Mouse (Mus musculus): ENCODE measurements around the gene Vmn1r236. TPM values are rescaled to one million over a fixed set of nuclear protein-coding genes. Genes with fewer than 3 reads are reported as not detected.

Gene Vmn1r236
- total RNA-seq (2023), result not detected

DNA sequence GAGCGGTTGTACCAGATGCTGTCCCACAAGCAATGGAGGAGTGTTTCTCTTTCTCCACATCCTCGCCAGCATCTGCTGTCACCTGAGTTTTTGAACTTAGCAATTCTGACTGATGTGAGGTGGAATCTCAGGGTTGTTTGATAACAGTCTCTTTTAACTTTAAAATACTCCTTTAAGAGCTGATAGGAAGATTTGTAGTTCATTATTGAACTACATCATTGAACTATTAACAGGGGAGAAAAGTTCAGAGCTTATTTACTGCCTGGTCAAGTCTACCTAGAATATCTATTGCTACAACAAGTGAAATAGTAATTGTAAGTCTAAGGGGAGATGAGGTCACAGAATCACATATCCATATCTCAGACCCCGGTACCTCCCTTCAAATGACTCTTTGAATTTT, at the start of gene Vmn1r236:
Gene Vmn1r236 (plus strand): TSS at position 301 of the 400 bp plus-strand sequence.

DNA sequence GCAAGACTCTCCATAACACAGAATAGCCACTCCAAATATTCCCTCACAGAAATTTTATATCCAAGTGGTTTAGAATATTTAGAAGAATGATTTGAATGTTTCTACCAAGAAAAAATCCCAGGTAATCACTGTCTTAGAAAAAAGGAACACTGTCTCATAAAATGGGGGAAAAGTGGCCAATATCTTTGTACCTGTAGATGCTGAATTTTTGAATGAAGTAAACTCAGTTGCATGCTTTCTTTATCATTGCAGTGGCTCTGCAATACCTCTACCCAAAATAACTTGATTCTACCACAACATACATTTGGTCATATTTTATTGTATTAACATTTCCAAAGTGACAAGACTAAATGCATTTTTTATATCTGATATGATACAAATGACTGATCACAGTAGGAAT, 26.6 kb upstream of the Vmn1r236 start, which contains the start of gene Vmn1r235:
Gene Vmn1r235 (plus strand): TSS at position 301 of the 400 bp plus-strand sequence.

DNA sequence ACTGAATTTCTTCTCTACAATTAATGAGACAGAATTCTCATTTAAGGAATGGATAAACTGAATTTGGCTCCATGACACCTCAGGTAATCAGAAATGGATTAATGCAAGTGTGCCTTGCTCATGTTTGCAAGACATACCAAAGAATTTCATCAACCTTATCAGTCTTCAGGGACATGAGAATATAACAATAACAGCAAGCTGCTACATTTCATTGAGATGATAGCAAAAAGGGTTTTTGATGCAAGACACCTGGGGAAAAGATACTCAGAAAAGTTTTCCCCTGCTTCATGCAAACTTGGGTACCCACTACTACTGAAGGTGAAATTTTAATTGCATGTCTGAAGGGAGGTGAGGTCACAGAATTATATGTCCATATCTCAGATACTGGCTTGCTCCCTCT, 28.8 kb downstream of the Vmn1r236 start, which contains the start of gene Vmn1r237:
Gene Vmn1r237 (plus strand): TSS at position 301 of the 400 bp plus-strand sequence.

Other genes with a start within 250 kb of the Vmn1r236 start
- gene Vmn1r234, start 56.9 kb upstream of the Vmn1r236 start, total RNA-seq (2023), result not detected
- not detected for gene Vmn1r235, start 26.5 kb upstream of the Vmn1r236 start, total RNA-seq (2023)
- gene Vmn1r237, start 28.9 kb downstream of the Vmn1r236 start, total RNA-seq (2023), result not detected
- 1 to 10 TPM; 6.8 TPM for gene Zfp677, start 100.8 kb downstream of the Vmn1r236 start, total RNA-seq (2023)
- 1 to 10 TPM; 1.9 to 2.7 TPM for gene Zfp54, start 140.3 kb downstream of the Vmn1r236 start, total RNA-seq (2023)
- 10 to 100 TPM; 21.6 to 22.3 TPM for gene Zfp51, start 167.4 kb downstream of the Vmn1r236 start, total RNA-seq (2023)
- 10 to 100 TPM; 26.1 to 33.3 TPM for gene Zfp53, start 206.1 kb downstream of the Vmn1r236 start, total RNA-seq (2023)